Mouse (Mus musculus) limb, embryonic 13.5 days (tissue): ENCODE results near the gene Cyp26c1. TPM values are rescaled to one million over a fixed set of nuclear protein-coding genes. Genes with fewer than 3 reads are reported as not detected.

Source experiments
- ATAC-seq: fragments of 200-750 bp; cut with Nextera tagmentation; 2 replicates; pipeline ENCODE4 v1.8.0; 2017; ENCODE audit warnings: low read depth, moderate number of reproducible peaks, moderate TSS enrichment; ENCODE audit not compliant: low FRiP score
- H3K27ac ChIP-seq: fragments of 300-500 bp; sonication (generic); 2 replicates; pipeline ENCODE4 v1.5.1; 2015; ENCODE audit warnings: inconsistent platforms, mild to moderate bottlenecking, moderate library complexity
- H3K27me3 ChIP-seq: fragments of 300-500 bp; sonication (generic); 2 replicates; pipeline ENCODE4 v1.6.1; 2015; ENCODE audit warnings: mild to moderate bottlenecking, inconsistent platforms
- H3K36me3 ChIP-seq: fragments of 300-500 bp; sonication (generic); 2 replicates; pipeline ENCODE4 v1.6.1; 2015; ENCODE audit warnings: inconsistent platforms, mild to moderate bottlenecking, moderate library complexity
- H3K4me1 ChIP-seq: fragments of 300-500 bp; sonication (generic); 2 replicates; pipeline ENCODE4 v1.6.1; 2015; ENCODE audit warnings: inconsistent platforms
- H3K4me2 ChIP-seq: fragments of 300-500 bp; sonication (generic); replicated peaks from 2 replicates; pipeline ENCODE4 v1.6.1; 2015; ENCODE audit warnings: inconsistent platforms, mild to moderate bottlenecking, moderate library complexity
- H3K4me3 ChIP-seq: fragments of 300-500 bp; sonication (generic); 2 replicates; pipeline ENCODE4 v1.5.1; 2015; ENCODE audit warnings: moderate library complexity, mild to moderate bottlenecking, inconsistent platforms
- H3K9ac ChIP-seq: fragments of 300-500 bp; sonication (generic); 2 replicates; pipeline ENCODE4 v1.6.1; 2015; ENCODE audit warnings: mild to moderate bottlenecking, inconsistent platforms
- H3K9me3 ChIP-seq: fragments of 300-500 bp; sonication (generic); 2 replicates; pipeline ENCODE4 v1.6.1; 2016; ENCODE audit warnings: inconsistent platforms
- WGBS: fragments of 180-500 bp; shearing (Covaris S2); methylation state at CpG from one replicate; pipeline ENCODE4 v1.1.7; 2015; 5-methylcytosine and 5-hydroxymethylcytosine counted together
- polyA plus RNA-seq: library from polyadenylated mRNA; unstranded; fragments of >200 nt; fragmentation: Nextera tagmentation; extraction: Ambion mirVana; gene quantifications from 2 replicates; pipeline ENCODE4 v1.2.1, GENCODE M21; 2015

Cyp26c1 gene
- polyA plus RNA-seq, 1 experiment from 2014 or later = 0.24 TPM

GRCm38 (mm10) chr19:37689478-37689877 is 4.1 kb downstream of the Cyp26c1 start:
- peaks cover 100% of the 10 kb centered on the region for H3K27me3 ChIP-seq
- no peak overlapping the region for H3K4me2 ChIP-seq
- H3K4me1 ChIP-seq = peaks cover 43% of the 10 kb centered on the region
- H3K9ac ChIP-seq = no peak overlapping the region
- 28% methylated on average over 5 of the region's 5 CpGs for WGBS
- no peaks in the 10 kb centered on the region for H3K36me3 ChIP-seq
- H3K9me3 ChIP-seq = no peaks in the 10 kb centered on the region
- H3K4me3 ChIP-seq = no peak overlapping the region
- ATAC-seq = no peak
- no peak overlapping the region for H3K27ac ChIP-seq

GRCm38 (mm10) chr19:37690716-37691115 is 5.3 kb downstream of the Cyp26c1 start:
- H3K4me1 ChIP-seq = peaks cover 38% of the 10 kb centered on the region
- H3K4me3 ChIP-seq = peak overlapping the region; percentile 28
- under 1% methylated on average over 29 of the region's 29 CpGs for WGBS
- H3K27me3 ChIP-seq = peaks cover 100% of the 10 kb centered on the region
- ATAC-seq = no peak
- no peak overlapping the region for H3K27ac ChIP-seq
- H3K36me3 ChIP-seq = no peaks in the 10 kb centered on the region
- H3K4me2 ChIP-seq = peak overlapping the region; percentile 53
- H3K9me3 ChIP-seq = no peaks in the 10 kb centered on the region
- no peak overlapping the region for H3K9ac ChIP-seq

- no peak overlapping the region for H3K9ac ChIP-seq
- no peak overlapping the region for H3K27ac ChIP-seq
- no peaks in the 10 kb centered on the region for H3K9me3 ChIP-seq
- WGBS = under 1% methylated on average over 40 of the region's 40 CpGs
- ATAC-seq = peak; percentile 46
- H3K4me1 ChIP-seq = peaks cover 42% of the 10 kb centered on the region
- no peaks in the 10 kb centered on the region for H3K36me3 ChIP-seq
- H3K27me3 ChIP-seq = peaks cover 100% of the 10 kb centered on the region
- peak overlapping the region; percentile 77 for H3K4me2 ChIP-seq
- H3K4me3 ChIP-seq = peak overlapping the region; percentile 46
These were observed 7.5 kb downstream of the Cyp26c1 start for GRCm38 (mm10) chr19:37692879-37693278.

- H3K4me3 ChIP-seq = no peak overlapping the region
- H3K9ac ChIP-seq = no peak overlapping the region
- no peaks in the 10 kb centered on the region for H3K9me3 ChIP-seq
- 32% methylated on average over 13 of the region's 13 CpGs for WGBS
- H3K36me3 ChIP-seq = no peaks in the 10 kb centered on the region
- peaks cover 100% of the 10 kb centered on the region for H3K27me3 ChIP-seq
- H3K4me1 ChIP-seq = peaks cover 53% of the 10 kb centered on the region
- H3K4me2 ChIP-seq = no peak overlapping the region
- no peak overlapping the region for H3K27ac ChIP-seq
- ATAC-seq = no peak
These were observed 9.8 kb downstream of the Cyp26c1 start for GRCm38 (mm10) chr19:37695146-37695545.

- Histone ChIP-seq H3K9ac (no peak overlapping the region), H3K9me3 (no peaks in the 10 kb centered on the region), H3K27ac (no peak overlapping the region), H3K4me2 (peak overlapping the region; percentile 68), H3K27me3 (peaks cover 100% of the 10 kb centered on the region), H3K4me3 (peak overlapping the region; percentile 43), H3K36me3 (no peaks in the 10 kb centered on the region), H3K4me1 (peaks cover 48% of the 10 kb centered on the region)
- ATAC-seq = no peak
- 4% methylated on average over 42 of the region's 42 CpGs for WGBS
These were observed 10.6 kb downstream of the Cyp26c1 start for GRCm38 (mm10) chr19:37695762-37696602.

- Histone ChIP-seq H3K4me2 (peak overlapping the region; percentile 68), H3K9ac (no peak overlapping the region), H3K27me3 (peaks cover 99% of the 10 kb centered on the region), H3K9me3 (no peaks in the 10 kb centered on the region), H3K36me3 (no peaks in the 10 kb centered on the region), H3K4me1 (peaks cover 47% of the 10 kb centered on the region), H3K4me3 (peak overlapping the region; percentile 43), H3K27ac (no peak overlapping the region)
- no peak for ATAC-seq
- WGBS = 1% methylated on average over 22 of the region's 22 CpGs
These were observed 11.4 kb downstream of the Cyp26c1 start for GRCm38 (mm10) chr19:37696603-37697334.

GRCm38 (mm10) chr19:37697335-37697636 is 11.9 kb downstream of the Cyp26c1 start:
- peaks cover 99% of the 10 kb centered on the region for H3K27me3 ChIP-seq
- no peaks in the 10 kb centered on the region for H3K9me3 ChIP-seq
- H3K4me3 ChIP-seq = peak overlapping the region; percentile 43
- 0 out of 2 replicates have a peak, but pooled peaks have one; percentile 4 for ATAC-seq
- peaks cover 47% of the 10 kb centered on the region for H3K4me1 ChIP-seq
- H3K36me3 ChIP-seq = no peaks in the 10 kb centered on the region
- no peak overlapping the region for H3K27ac ChIP-seq
- H3K9ac ChIP-seq = no peak overlapping the region; the same call in 1 of the 2 replicates
- under 1% methylated on average over 18 of the region's 18 CpGs for WGBS
- H3K4me2 ChIP-seq = peak overlapping the region; percentile 68

- Histone ChIP-seq H3K36me3 (no peaks in the 10 kb centered on the region), H3K9me3 (no peaks in the 10 kb centered on the region), H3K27me3 (peaks cover 99% of the 10 kb centered on the region), H3K4me3 (peak within 1 kb of the TSS; percentile 43), H3K27ac (0 out of 2 replicates have a peak within 1 kb of the TSS, but pooled peaks have one; percentile 28), H3K9ac (peak within 1 kb of the TSS; percentile 27), H3K4me1 (peaks cover 43% of the 10 kb centered on the region), H3K4me2 (peak within 1 kb of the TSS; percentile 68)
- ATAC-seq = 0 out of 2 replicates have a peak, but pooled peaks have one; percentile 18
- WGBS = 1% methylated on average over 51 of the region's 51 CpGs
These were observed 12.4 kb downstream of the Cyp26c1 start, which contains the start of gene Cyp26a1 for GRCm38 (mm10) chr19:37697651-37698272. TSS of gene Cyp26a1 (plus strand) at chr19:37697798.

GRCm38 (mm10) chr19:37698273-37699160 is 13.1 kb downstream of the Cyp26c1 start:
- 0 out of 2 replicates have a peak overlapping the region, but pooled peaks have one; percentile 28 for H3K27ac ChIP-seq
- no peak for ATAC-seq
- no peaks in the 10 kb centered on the region for H3K9me3 ChIP-seq
- under 1% methylated on average over 60 of the region's 63 CpGs for WGBS
- peak overlapping the region; percentile 27 for H3K9ac ChIP-seq
- no peaks in the 10 kb centered on the region for H3K36me3 ChIP-seq
- peak overlapping the region; percentile 68 for H3K4me2 ChIP-seq
- H3K4me3 ChIP-seq = peak overlapping the region; percentile 43
- peaks cover 99% of the 10 kb centered on the region for H3K27me3 ChIP-seq
- peaks cover 37% of the 10 kb centered on the region for H3K4me1 ChIP-seq

- H3K27ac ChIP-seq = no peak overlapping the region
- no peaks in the 10 kb centered on the region for H3K9me3 ChIP-seq
- peak overlapping the region; percentile 43; the same call in 1 of the 2 replicates for H3K4me3 ChIP-seq
- peaks cover 90% of the 10 kb centered on the region for H3K27me3 ChIP-seq
- H3K4me2 ChIP-seq = no peak overlapping the region; the same call in 1 of the 2 replicates
- H3K9ac ChIP-seq = no peak overlapping the region
- H3K36me3 ChIP-seq = no peaks in the 10 kb centered on the region
- ATAC-seq = no peak
- 13% methylated on average over 9 of the region's 9 CpGs for WGBS
- peaks cover 37% of the 10 kb centered on the region for H3K4me1 ChIP-seq
These were observed 14.3 kb downstream of the Cyp26c1 start for GRCm38 (mm10) chr19:37699711-37700110.

GRCm38 (mm10) chr19:37702377-37703076 is 17.1 kb downstream of the Cyp26c1 start:
- 69% methylated on average over 21 of the region's 21 CpGs for WGBS
- Histone ChIP-seq H3K9ac (no peak overlapping the region), H3K9me3 (no peaks in the 10 kb centered on the region), H3K27me3 (peaks cover 66% of the 10 kb centered on the region), H3K36me3 (no peaks in the 10 kb centered on the region), H3K4me2 (no peak overlapping the region), H3K4me1 (peaks cover 17% of the 10 kb centered on the region), H3K4me3 (no peak overlapping the region), H3K27ac (no peak overlapping the region)
- ATAC-seq = no peak
